8 mouse cellular contexts compared by ENCODE assay signal in the genomic region with DNA sequence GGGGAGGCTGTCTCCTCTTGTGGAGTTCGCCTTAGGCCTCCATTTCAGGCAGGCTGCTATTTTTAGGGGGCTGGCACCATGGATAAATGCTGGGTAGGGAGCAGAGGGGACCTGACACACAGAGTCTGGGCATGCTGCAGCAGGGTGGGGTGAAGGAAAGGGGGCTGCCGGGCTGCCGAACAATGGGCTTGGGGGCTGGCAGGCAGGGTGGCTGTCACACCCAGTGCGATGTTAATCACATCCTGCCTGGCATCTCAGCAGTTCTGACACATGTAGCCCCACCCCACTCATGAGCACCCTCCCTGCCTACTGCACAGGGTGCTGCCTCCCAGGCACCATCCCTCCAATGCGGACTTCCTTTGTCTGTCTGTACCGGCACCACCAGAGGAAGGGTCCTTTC. TPM values are rescaled to one million over a fixed set of nuclear protein-coding genes. Genes with fewer than 3 reads are reported as not detected.
DNase-seq lines count a peak whose midpoint lies in the region; ATAC-seq and TF ChIP-seq lines count a peak whose summit lies in the region.

No protein-coding gene starts in this region.

- H3K4me3 ChIP-seq in lung, adult 2 months (replicated peaks; ENCODE audit: extremely low read depth, low read depth, low read length) = no peak overlapping the region
- no peak overlapping the region for H3K4me3 ChIP-seq in embryonic facial prominence, embryonic 15.5 days (replicated peaks)
- no peak overlapping the region for H3K4me3 ChIP-seq in hindbrain, embryonic 16.5 days (ENCODE audit: low read length)
- peak overlapping the region; percentile 53 for H3K4me3 ChIP-seq in olfactory bulb, adult 2 months (ENCODE audit: insufficient read depth, low read depth, low read length)

- peak overlapping the region; percentile 80 for H3K27ac ChIP-seq in embryonic facial prominence, embryonic 15.5 days (replicated peaks)
- no peak overlapping the region for H3K27ac ChIP-seq in hindbrain, embryonic 16.5 days (ENCODE audit: low read depth, low read length)
- H3K27ac ChIP-seq in olfactory bulb, adult 2 months (ENCODE audit: insufficient read depth, low read depth, low read length) = peak overlapping the region; percentile 100

- peak overlapping the region; percentile 12 for H3K4me2 ChIP-seq in embryonic facial prominence, embryonic 15.5 days (replicated peaks)
- no peak overlapping the region for H3K4me2 ChIP-seq in hindbrain, embryonic 16.5 days (ENCODE audit: low read length)

- no peak overlapping the region for H3K9ac ChIP-seq in embryonic facial prominence, embryonic 15.5 days
- peak overlapping the region; percentile 43 for H3K9ac ChIP-seq in hindbrain, embryonic 16.5 days (ENCODE audit: low read depth, low read length)

- ATAC-seq in embryonic facial prominence, embryonic 15.5 days (ENCODE audit: insufficient number of reproducible peaks, low FRiP score, low TSS enrichment, low read depth) = peak; percentile 56
- peak; percentile 27; the same call in 1 of the 2 replicates for ATAC-seq in hindbrain, embryonic 16.5 days
- no peak for ATAC-seq in cerebellum, adult (ENCODE audit: insufficient number of reproducible peaks, low FRiP score, low TSS enrichment)

- H3K4me1 ChIP-seq in lung, adult 2 months (ENCODE audit: control insufficient read depth, insufficient read depth, low read length) = peaks cover 16% of the 10 kb centered on the region
- H3K4me1 ChIP-seq in embryonic facial prominence, embryonic 15.5 days = peaks cover 27% of the 10 kb centered on the region
- peaks cover 16% of the 10 kb centered on the region for H3K4me1 ChIP-seq in hindbrain, embryonic 16.5 days (ENCODE audit: control insufficient read depth, insufficient read depth, low read depth, low read length)
- peaks cover 49% of the 10 kb centered on the region for H3K4me1 ChIP-seq in olfactory bulb, adult 2 months (ENCODE audit: control insufficient read depth, insufficient read depth, low read length)

- WGBS in lung, adult 2 months = 20% methylated on average over 6 of the region's 6 CpGs
- WGBS in embryonic facial prominence, embryonic 15.5 days = 23% methylated on average over 6 of the region's 6 CpGs
- 30% methylated on average over 6 of the region's 6 CpGs for WGBS in hindbrain, embryonic 16.5 days
- WGBS in olfactory bulb, adult 2 months = 9% methylated on average over 6 of the region's 6 CpGs

- TF ChIP-seq POLR2A in lung, adult 2 months (IDR thresholded peaks at IDR 0.05; ENCODE audit: borderline replicate concordance, extremely low read depth, low read depth, low read length) = no peak
- TF ChIP-seq POLR2A in olfactory bulb, adult 2 months (IDR thresholded peaks at IDR 0.05; ENCODE audit: insufficient read depth, low read depth, low read length) = no peak

- no peaks in the 10 kb centered on the region; the same call in 1 of the 2 replicates for H3K27me3 ChIP-seq in embryonic facial prominence, embryonic 15.5 days
- peaks cover 1% of the 10 kb centered on the region; the same call in 1 of the 2 replicates for H3K27me3 ChIP-seq in hindbrain, embryonic 16.5 days (replicated peaks; ENCODE audit: control insufficient read depth, insufficient read depth, low read length)

- H3K9me3 ChIP-seq in embryonic facial prominence, embryonic 15.5 days (replicated peaks) = no peaks in the 10 kb centered on the region
- H3K9me3 ChIP-seq in hindbrain, embryonic 16.5 days (ENCODE audit: control insufficient read depth, low read length) = no peaks in the 10 kb centered on the region

- no peaks in the 10 kb centered on the region for H3K36me3 ChIP-seq in embryonic facial prominence, embryonic 15.5 days
- no peaks in the 10 kb centered on the region for H3K36me3 ChIP-seq in hindbrain, embryonic 16.5 days (ENCODE audit: control insufficient read depth, insufficient read depth, low read length)

- no peak for TF ChIP-seq CTCF in lung, adult 2 months (IDR thresholded peaks at IDR 0.05; ENCODE audit: insufficient read depth, low read length)
- TF ChIP-seq CTCF in olfactory bulb, adult 2 months (IDR thresholded peaks at IDR 0.05; ENCODE audit: insufficient read depth, low read depth, low read length) = no peak

- peak; percentile 77 to 82 for DNase-seq in lung, adult 18-20 months
- no peak for DNase-seq in lung, adult 2 months
- no peak for DNase-seq in cerebellum, adult 9-11 months
- no peak for DNase-seq in cerebellum, postnatal 25 days

RNA-seq across cellular contexts. Expression of gene Zcchc14, which starts 15.9 kb away (rescaled TPM):
- 40.8 and 50.9 TPM in 2 replicates for polyA plus RNA-seq in lung, adult 2 months (2012; rRNA removed)
- polyA plus RNA-seq in embryonic facial prominence, embryonic 15.5 days (2015; fragmentation: Nextera tagmentation; extraction: Ambion mirVana) = 15.0 and 16.2 TPM in 2 replicates
- polyA plus RNA-seq in hindbrain, embryonic 16.5 days (2015; fragmentation: Nextera tagmentation; extraction: Ambion mirVana) = 19.3 and 20.9 TPM in 2 replicates
- not detected in 2 replicates for polyA plus RNA-seq in olfactory bulb, adult 2 months (2012; ENCODE audit: insufficient read depth, insufficient read length, low replicate concordance, missing spikeins)

Comparison
In these comparisons a context has a peak if more than half of its experiments do, and no peak if none do; other contexts are left out.
1. DNase-seq: peak in lung, adult 18-20 months (2 of 2); none in lung, adult 2 months (single experiment), cerebellum, adult 9-11 months (single experiment) and cerebellum, postnatal 25 days (0 of 2).